Mouse (Mus musculus) frontal cortex, postnatal 25 days (tissue): ENCODE measurements around the gene Rgl1.

ENCODE experiments used
- DNase-seq, 2 experiments: peaks; one replicate each; pipeline ENCODE4 v3.0.0; 2022; ENCODE audit warnings: low spot score in 2 of 2

Gene Rgl1

DNA sequence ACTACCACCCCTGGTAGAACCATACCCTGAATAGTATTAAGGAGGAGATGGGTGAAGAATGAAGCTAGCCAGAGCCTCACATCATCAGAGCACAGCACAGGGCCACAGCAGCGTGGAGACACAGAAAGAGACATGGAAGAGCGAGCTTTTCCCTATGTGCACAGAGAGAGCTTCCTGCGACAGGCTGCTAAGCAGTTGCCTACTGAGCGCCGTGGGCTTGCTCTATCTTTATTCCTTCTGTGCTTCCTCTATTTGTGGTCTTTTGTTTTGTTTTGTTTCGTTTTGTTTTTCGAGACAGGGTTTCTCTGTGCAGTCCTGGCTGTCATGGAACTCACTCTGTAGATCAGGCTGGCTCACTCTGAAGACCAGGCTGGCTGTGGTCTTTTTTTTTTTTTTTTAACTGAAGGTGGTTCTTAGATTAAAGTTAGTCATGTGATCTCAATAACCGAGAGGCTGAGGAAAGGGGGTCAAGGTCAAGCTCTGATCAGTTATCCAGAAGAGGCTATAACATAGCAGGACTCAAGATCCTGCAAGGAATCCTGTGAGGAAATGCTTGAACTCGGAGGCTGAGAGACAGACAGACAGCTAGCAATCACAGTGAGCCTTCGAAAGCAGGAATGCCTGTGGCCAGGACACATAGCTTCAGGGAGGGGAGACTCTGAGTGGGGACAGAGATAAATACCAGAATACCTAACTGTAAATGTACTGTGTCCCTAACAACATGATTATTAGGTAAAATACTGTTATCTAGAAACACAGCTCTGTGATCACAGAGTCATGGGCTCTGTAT lies 150.0 kb downstream of the Rgl1 start:
- DNase-seq = no peak

DNA sequence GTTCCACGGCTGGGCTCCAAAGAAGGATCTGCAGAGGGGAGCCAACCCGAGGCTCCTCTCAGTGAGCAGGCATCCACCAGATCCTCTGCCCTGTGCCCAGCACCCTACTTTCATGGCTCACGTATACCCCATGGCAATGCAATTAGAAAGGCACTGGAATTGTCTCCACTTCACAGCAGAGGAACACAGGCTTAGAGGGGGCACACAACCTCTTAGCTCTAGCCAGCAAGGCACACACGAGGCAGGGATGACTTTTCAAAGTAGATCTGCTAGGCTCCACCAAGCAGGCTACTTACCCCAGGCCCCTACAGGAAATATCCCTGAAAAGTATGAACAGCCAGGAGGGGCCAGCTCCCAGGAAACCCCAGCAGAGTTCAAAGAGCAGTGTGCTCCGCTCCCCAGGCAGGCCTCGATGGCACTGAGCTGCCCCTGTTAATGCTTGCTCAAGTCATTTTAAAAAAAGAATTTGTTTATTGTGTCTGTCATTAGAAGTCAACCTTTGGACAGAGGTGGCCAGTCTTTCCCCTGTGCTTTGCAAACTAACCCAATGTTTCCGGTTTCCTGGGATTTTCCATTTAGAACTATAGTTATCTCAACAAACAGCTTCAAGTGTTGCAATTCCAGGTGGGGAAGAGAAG lies 151.3 kb downstream of the Rgl1 start:
- DNase-seq = no peak

DNA sequence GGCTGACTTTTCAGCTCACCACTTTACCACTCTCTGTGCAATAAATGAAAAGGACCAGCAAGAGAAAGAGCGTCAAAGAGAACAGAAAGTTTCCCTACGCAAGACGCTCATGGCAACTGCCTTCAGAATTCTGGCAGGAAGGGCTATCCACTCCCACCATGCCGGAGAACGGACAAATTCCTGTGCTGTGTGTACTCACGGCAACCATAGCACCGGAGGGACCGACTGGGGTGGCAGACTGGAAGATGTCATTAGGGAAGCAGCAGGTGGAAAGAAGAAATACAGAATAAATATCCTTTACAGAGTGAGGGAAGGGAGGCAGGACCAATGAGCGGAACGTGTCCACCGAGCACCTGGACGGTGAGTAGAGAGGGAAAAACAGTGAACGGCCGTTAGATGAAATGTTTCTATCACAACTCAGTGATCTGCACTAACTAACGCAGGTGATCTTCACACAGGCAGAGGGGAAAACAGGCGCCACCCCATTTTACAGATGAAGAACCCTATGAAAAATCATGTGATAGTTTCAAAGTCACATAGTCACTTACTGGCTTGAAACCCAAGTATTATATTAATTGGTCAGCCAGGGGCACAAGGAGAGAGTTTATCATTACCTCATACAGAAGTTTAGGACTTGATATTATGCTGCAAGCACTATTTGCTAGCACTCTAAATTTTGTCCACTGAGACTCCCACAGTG lies 152.8 kb downstream of the Rgl1 start:
- DNase-seq = no peak

DNA sequence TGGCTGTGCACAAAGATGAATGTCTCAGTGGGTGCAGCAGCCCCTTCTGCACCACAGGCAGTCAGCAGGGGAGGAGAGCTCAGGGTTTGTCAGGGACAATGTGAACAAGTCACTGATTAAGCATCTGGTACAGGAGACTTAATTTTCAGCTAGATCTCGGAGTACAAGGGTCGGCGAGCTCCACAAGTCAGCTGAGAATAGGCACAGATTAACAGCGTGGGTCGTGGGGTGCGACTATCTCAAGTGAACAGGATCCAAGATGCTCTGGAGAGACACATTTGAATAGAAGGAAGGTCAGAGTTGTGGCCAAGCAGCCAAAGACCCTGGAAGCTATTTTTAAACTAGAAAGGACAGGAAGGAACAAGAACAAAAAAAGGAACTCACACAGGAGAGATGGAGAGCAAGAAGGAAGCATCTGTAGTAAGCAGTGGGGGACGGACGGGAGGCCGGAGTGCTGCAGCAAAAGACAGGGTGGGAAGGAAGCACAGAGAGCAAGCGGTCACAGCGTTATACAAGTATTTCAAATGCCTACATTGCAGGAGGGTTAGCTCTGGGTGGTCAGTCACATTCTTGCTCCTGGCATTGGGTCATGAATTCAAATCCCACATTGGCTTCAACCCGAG lies 153.5 kb downstream of the Rgl1 start:
- DNase-seq = no peak

DNA sequence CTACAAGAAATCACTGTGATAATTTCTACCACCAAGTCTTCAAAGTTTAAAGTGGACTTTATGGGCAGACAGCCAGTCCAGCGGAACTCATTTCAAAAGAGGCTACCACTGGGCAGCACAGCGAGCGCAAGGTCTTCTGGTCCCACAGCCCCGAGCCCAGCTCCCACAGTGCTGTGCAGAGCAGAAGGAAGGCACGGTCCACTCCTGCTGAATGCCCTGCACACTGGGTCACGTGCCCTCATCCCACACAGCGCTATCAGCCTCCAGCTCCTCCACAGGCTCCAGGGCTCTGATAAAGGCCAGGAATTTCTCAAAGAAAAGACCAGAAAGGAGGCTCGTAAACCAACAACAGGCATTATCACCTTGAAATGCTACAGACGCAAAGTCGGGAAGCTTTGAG lies 156.6 kb downstream of the Rgl1 start:
- no peak for DNase-seq

DNA sequence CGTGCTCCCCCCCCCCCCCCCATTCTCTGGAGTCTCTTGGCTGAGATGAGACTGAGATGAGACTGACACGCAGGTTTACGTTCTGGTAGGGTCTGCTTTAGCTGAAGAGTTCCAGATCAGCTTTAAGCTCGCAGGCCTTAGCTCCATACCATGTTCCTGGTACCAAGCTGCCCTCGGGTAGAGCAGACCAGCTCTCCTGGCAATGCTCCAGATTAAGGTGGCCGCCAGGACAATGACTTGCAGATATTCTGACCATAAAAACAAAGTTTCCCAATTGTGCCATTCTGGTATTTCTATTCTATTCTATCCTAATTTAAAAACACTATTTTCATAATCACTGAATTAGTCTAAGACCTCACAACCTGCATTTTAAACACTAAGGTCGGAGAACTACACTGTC lies 157.1 kb downstream of the Rgl1 start:
- DNase-seq = no peak

DNA sequence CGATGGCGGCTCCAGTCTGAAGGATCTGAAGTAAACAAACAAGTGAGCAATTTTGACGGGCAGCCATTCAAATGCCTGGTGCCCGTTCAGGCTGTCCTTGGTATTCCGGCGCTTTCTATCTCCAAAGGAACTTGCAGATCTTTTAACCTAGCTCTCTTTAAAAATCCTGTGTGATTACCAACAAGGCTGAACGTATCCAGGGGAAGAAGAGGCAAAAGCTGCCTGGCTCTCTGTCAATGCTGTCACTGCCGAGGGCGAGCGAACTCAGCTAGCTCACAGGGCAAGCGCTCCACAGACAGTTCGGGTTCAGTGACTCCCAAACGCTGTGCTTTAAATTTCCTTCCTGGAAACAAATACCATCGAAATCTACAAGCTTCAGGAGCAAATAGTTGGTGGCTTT lies 158.4 kb downstream of the Rgl1 start:
- no peak for DNase-seq

DNA sequence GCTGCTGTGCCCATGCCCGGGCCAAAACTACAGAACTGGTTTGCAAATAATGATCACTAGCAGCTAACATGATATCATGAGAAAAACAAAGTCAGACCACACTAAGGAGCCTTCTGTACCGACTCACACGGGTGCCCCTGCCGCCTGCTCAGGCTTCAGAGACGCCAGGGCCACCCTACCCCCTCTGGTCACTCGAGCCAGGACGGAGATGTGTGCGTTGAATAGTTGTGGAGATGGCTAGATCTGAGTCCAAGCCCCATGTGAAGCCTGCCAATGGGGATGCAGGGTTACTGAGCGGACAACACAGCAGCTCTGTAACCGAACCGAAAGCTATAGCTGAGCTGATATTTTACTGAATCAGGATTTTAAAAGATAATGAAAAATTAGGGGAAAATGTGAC lies 159.4 kb downstream of the Rgl1 start:
- no peak for DNase-seq

DNA sequence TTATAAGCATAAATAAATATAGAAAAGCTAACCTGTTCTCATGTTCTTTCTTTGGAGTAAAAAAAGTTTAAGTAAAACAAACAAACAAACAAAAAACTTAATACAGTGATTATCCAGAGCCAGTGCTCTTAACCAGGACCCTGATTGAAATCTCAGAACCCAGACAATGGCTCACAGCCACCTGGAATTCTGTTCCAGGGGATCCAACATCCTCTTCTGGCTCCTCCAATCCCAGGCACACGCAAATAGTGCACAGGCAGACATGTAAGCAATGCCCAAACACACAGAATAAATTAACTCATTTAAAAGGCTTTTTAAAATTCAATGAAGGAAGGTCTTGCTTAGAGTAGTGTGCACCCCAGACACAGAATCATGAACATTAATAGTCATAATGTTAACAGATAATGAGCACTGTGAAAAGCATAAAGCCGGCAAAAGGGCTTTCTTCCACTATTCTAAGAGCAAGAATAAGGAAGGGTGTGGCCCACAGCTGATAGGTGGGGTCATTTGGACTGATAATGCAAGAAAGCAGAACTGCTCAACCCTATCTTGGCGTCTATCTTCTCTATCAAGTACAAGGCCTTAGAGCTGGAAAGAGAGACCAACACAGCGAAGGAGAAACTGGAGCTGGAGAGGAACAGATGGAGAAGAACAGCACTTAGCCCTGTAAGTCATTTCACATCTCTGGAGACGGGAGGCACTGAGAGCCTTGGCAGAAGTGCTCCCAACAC lies 160.1 kb downstream of the Rgl1 start:
- DNase-seq = no peak

DNA sequence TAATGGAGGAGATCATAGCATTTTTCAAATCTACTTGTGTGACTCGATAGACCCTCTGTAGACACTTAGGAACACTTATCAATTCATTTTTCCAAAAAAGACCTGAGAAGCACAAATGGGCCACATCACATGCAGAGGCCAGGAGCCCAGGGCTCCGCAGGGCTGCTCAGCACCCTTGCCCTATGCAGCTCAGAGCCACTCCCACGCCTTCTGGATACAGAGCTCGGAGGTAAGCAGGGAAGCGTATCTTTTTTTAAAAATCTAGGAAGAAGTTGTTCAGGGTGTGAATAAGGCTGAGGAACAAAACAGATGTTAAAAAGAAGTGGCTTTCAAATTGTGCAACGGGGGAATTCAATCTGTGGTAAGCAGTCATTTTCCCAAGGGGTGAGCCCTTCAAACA lies 162.0 kb downstream of the Rgl1 start:
- no peak for DNase-seq

DNA sequence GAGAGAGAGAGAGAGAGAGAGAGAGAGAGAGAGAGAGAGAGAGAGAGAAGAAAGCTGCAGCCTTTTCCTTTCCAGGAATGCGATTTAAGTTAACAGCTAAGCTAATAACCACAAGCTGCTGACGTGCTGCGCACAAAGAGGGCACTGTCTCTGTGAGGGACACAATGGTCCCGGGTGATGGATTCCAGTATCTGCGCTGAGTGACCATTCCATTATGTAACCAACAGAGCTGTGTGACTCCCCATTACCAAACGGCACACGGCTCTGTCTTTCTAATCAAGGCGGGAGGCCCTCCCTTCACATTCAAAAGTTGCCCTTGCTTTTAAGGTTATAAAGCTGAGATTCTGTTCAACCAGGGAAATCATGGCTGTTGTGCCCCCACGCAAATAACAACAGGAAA lies 162.5 kb downstream of the Rgl1 start:
- no peak for DNase-seq

DNA sequence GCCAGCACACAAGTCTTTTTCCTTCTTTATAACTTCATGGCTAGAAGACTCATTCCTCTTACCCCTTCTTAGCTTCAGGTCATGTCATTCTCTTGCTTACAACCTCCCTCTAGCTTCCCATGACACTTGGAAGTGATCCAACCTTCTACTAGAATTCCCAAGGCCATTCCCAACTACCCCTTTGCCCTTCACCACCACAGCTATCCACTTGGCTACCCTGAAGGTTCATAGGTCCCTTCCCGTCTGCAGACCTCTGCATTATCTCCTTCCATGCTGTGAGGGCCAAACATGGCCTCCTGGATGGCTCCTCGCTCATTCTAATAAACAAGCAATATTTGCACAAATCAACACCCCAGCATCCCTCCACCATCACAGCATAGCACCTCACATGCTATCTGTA lies 165.7 kb downstream of the Rgl1 start:
- no peak for DNase-seq

DNA sequence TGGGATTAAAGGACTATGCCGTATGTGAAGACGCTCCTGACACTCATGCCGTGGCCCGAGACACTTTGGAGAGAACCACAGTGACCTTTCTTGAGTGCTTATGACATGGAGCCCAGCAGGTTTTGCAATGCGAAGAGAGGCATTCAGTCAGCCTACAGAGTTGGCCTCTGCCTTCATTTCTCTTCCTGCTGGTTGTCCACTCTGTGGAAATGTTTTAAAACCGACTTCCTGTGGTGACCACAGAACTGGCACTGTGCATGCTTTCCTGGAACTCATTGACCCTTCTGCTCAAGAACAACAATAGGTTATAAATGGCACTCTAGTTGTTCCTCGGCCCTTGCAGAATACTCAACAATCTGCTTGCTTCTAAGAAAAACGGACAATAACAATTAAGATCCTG lies 166.8 kb downstream of the Rgl1 start:
- DNase-seq = no peak

DNA sequence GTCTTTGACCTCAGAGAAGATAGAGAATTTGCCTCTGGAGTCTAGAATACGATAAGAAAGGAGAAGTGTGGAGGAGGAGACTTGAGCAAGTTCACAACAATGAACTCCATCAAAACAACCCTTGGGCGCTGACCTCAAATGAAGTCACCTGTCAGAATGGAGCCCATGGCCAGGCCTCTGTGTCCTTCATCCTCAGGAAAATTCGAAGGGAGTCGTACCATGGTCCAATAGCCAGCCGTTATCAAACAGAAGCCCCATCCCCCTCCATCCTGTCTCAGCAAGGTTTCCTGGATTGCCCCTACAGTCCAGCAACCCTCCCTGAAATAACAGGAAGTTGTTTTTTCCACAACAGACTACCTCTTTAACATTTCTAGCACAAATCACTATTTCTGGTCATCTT lies 171.5 kb downstream of the Rgl1 start:
- no peak for DNase-seq

DNA sequence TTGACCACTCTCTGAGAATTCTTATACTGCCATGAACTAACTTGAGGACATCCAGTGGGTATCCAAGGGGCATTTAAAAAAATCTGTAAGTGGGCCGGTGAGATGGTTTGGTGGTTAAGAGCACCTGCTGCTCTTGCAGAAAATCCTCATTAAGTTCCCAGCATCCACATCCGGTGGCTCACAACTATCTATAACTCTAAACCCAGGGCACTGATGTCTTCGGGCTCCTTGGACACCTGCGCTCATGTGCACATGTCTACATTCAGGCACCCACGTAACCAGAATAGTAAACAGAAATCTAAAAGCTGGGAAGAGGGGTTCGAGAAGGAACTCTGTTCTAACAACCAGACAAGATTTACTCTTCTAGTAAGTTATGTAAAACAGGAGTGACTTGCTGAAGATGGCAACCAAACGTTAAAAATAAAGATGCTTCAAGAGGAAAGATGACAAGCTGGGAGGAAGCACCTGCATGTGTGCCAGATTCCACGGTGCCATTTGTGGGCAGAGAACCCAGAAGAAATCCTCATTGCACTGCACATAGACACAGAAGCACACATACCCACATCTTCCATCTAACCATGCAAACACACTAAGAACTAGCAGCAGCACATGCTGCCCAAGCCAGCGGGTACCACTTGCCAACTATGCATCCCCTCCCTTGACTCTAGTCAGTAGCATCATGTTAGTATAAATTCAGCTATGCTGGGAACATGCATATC lies 172.2 kb downstream of the Rgl1 start:
- no peak for DNase-seq

DNA sequence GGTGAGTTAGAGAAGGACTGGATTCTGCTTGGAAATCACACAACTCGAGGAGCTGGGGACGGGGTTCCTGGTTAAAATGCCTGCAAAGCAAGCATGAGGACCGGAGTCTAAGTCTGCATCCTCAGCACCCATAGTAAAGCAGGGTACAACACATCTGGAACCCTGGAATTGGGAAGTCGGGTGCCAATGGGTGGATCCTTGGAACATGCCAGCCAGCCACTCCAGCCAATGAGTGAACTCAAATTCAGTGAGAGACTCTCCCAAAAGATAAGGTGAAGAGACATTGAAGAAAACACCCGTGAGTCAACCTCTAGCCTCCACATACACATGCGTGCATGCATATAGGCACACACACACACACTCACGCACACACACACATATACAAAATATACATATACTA lies 172.8 kb downstream of the Rgl1 start:
- no peak for DNase-seq

DNA sequence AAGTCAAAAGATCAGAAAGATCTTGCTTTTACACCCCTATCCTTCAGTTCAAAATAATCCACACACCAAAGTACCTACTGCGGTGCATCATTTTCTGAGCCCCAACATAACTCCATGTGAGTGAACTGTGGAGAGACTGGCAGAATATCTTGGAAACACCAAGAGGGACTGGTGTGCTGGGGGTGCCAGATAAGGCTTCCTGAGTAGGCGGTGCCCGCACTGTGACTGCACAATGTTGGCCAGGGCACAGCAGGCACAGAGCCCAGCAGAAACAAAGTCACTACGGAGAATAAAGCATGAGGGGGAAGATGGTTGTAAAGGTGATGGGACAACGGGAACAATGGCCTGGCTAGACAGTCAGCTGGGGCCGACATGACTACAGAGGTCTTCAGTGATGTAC lies 173.5 kb downstream of the Rgl1 start:
- no peak for DNase-seq

DNA sequence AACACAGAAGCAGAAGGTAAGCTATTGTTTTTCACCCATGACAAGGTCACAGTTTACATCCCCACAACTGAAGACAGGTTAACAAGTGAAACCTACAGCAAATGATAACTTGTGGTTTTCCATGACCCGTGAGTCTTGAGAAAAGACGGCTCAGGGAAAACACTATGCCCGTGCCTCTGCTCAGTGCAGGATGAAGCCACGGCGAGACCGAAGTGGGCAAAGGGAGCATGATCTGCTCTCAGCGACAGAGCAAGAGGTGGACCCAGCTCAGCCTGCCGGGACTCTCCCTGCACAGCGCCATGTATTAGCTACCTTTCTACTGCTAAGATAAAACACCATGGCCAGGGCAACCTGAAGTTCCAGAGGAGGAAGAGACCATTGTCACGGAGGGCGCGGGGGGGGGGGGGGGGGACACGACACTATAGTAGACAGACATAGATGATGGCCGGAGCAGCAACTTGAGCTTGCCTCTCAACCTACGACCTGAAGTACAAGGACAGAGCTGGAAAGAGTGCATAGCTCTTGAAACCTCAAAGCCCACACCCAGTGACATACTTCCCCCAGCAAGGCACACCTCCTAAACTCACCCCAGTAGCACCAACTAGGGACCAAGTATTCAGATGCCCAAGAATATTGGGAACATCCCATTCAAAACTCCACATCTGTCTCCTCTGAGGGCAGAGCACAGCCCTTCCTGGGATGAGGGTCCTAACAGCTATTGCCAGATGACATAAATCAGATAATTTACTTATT lies 174.2 kb downstream of the Rgl1 start:
- no peak for DNase-seq

DNA sequence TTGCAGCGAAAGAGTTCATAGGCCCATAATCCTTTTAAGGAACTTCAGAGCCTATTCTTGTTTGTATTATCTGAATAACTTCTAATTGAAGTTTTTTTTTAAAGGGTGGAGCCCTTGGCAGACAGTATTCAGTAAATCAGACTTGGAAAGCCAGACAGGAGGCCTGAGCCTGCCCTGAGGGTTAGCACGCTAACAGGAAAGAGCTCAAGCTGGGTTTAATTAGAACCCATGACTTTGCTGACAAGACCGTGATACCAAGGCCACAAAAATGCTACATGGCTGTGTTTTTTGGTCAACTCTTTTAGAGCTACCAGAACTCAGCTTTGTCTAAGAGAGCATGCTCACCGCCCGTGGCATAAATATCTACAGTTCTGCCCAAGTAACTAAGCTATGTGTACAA lies 175.8 kb downstream of the Rgl1 start:
- DNase-seq = no peak

DNA sequence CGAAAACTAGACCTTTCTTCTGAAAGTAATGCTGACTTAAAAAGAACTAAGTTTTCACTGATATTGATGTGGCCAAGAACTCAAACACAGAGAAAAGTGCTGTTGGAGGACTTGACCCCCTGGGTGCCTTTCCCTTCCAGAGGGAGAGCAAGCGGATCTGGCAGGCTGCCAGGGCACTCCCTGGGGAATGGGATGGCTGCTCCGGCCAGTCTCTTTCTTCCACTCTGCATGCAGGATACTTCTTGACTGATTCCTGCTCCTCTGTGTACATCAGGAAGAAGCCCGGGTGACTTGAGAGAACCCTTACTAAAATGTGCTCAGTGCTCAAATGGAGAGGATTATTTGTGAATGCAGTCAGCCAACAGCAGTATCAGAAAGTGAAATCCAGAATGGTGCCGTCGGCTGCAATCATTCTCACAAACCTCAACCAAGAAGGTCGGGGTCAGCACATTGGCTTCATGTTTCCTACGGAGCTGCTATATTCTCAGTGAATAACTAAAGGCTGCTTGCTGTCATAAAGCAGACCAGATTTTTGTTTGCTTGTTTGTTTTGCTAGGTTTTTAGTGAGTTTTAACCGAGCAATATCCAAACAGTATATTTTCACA lies 176.7 kb downstream of the Rgl1 start:
- no peak for DNase-seq
